Mouse (Mus musculus): ENCODE results near the gene Adm.

GRCm38 (mm10) chr7:110635929-110636328 lies 8.5 kb downstream of the Adm start:
- TF ChIP-seq POLR2A (IDR thresholded peaks at IDR 0.05; ENCODE audit: insufficient read length, low read depth): no peak
- TF ChIP-seq MAX (IDR thresholded peaks at IDR 0.05; ENCODE audit: low read depth): no peak
- TF ChIP-seq TCF12 (IDR thresholded peaks at IDR 0.05; ENCODE audit: insufficient read depth, poor library complexity, severe bottlenecking): no peak
- no peak for TF ChIP-seq MYOD1 (IDR thresholded peaks at IDR 0.05; ENCODE audit: control insufficient read depth in 1 of 3, insufficient read length in 2 of 3, low read depth in 2 of 3)
- no peak for TF ChIP-seq USF1 (IDR thresholded peaks at IDR 0.05; ENCODE audit: low read depth)
- TF ChIP-seq CEBPB (IDR thresholded peaks at IDR 0.05; ENCODE audit: insufficient read depth, poor library complexity, severe bottlenecking): no peak
- TF ChIP-seq MYOG (IDR thresholded peaks at IDR 0.05; ENCODE audit: control insufficient read depth in 1 of 3, insufficient read depth in 1 of 3, insufficient read length in 2 of 3, low read depth in 2 of 3): no peak
- TF ChIP-seq REST (IDR thresholded peaks at IDR 0.05; ENCODE audit: insufficient read depth, insufficient read length): no peak
- no peak for TF ChIP-seq SRF (IDR thresholded peaks at IDR 0.05; ENCODE audit: control insufficient read depth, insufficient read length, low read depth)
- no peak for TF ChIP-seq E2F4 (IDR thresholded peaks at IDR 0.05; ENCODE audit: insufficient read depth)
- no peak for TF ChIP-seq TCF3 (IDR thresholded peaks at IDR 0.05; ENCODE audit: insufficient read length, low read depth)

Data from myocyte (in vitro differentiated cells).